11 mouse cellular contexts compared by ENCODE assay signal in the genomic region with DNA sequence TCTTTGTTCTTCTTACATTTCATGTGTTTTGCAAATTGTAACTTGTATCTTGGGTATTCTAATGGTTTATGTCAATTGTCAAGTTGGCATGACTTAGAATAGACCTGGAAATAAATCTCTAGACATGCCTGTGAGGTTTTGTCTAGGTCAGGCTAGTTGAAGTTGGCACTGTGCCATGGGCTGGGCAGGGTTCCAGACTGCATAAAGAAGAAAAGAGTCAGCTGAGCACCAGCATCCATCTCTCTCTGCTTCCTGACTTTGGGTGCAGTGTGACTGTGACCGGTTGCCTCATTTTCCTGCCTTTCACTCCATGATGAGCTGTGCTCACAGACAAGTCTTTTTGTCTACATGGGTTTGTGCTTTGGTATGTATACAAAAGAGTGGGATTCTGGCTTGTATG.
DNase-seq lines count a peak whose midpoint lies in the region; ATAC-seq and TF ChIP-seq lines count a peak whose summit lies in the region.
"Had no signal": no experiment of that assay in that cellular context is flagged by ENCODE, and none has a peak within 500 bp of the region (broad histone marks: within the 10 kb centered on the region; RNA-seq: fewer than 3 reads in every experiment).

No protein-coding gene starts in this region.

- no peak overlapping the region for H3K9ac ChIP-seq in limb, embryonic 14.5 days (ENCODE audit: low read depth, low read length, severe bottlenecking)
- no peak overlapping the region for H3K9ac ChIP-seq in intestine, postnatal 0 days (ENCODE audit: low read depth, low read length)
- H3K9ac ChIP-seq: embryonic facial prominence, embryonic 13.5 days had no signal

- DNase-seq in cerebellum, postnatal 10 days: peak; percentile 84
- no peak for DNase-seq in cerebellum, adult 11 months
- DNase-seq in limb, embryonic 14.5 days (ENCODE audit: low spot score): peak; percentile 31
- DNase-seq in limb, embryonic 10.5 days (ENCODE audit: low spot score): no peak
- peak; percentile 7 for DNase-seq in NIH3T3 (ENCODE audit: low read depth)
- peak; percentile 80 for DNase-seq in kidney, postnatal 14 days
- DNase-seq: thymus, adult 18-20 months had no signal

- H3K4me2 ChIP-seq in limb, embryonic 14.5 days (replicated peaks; ENCODE audit: low read depth, low read length, severe bottlenecking): no peak overlapping the region
- no peak overlapping the region for H3K4me2 ChIP-seq in intestine, postnatal 0 days (replicated peaks; ENCODE audit: low read depth)
- H3K4me2 ChIP-seq: embryonic facial prominence, embryonic 13.5 days had no signal

- H3K27ac ChIP-seq in limb, embryonic 14.5 days (replicated peaks; ENCODE audit: low read depth, low read length): no peak overlapping the region
- H3K27ac ChIP-seq in limb, embryonic 10.5 days: no peak overlapping the region
- H3K27ac ChIP-seq in intestine, postnatal 0 days (ENCODE audit: low read depth, low read length): no peak overlapping the region
- H3K27ac ChIP-seq: embryonic facial prominence, embryonic 13.5 days had no signal

- no peak for ATAC-seq in limb, embryonic 14.5 days (ENCODE audit: low FRiP score, low read depth)
- no peak for ATAC-seq in megakaryocyte progenitor cell, adult 5-6 weeks (replicated peaks; ENCODE audit: poor library complexity)
- no peak for ATAC-seq in intestine, postnatal 0 days
- ATAC-seq: CD4-positive, CD25-positive, alpha-beta regulatory T cell, adult 4 months had no signal

- no peaks in the 10 kb centered on the region for H3K4me1 ChIP-seq in limb, embryonic 14.5 days (ENCODE audit: control insufficient read depth, insufficient read depth, low read length)
- H3K4me1 ChIP-seq in limb, embryonic 10.5 days: no peaks in the 10 kb centered on the region
- no peaks in the 10 kb centered on the region for H3K4me1 ChIP-seq in intestine, postnatal 0 days (replicated peaks; ENCODE audit: control insufficient read depth, insufficient read depth, low read length)
- H3K4me1 ChIP-seq: embryonic facial prominence, embryonic 13.5 days had no signal

- H3K27me3 ChIP-seq in limb, embryonic 14.5 days (ENCODE audit: control insufficient read depth, insufficient read depth, low read length): no peaks in the 10 kb centered on the region
- no peaks in the 10 kb centered on the region for H3K27me3 ChIP-seq in limb, embryonic 10.5 days (ENCODE audit: low read depth, poor library complexity, severe bottlenecking)
- no peaks in the 10 kb centered on the region for H3K27me3 ChIP-seq in intestine, postnatal 0 days (replicated peaks; ENCODE audit: control insufficient read depth, insufficient read depth, low read length)
- H3K27me3 ChIP-seq: embryonic facial prominence, embryonic 13.5 days had no signal

- TF ChIP-seq POLR2A in limb, embryonic 14.5 days (IDR thresholded peaks at IDR 0.05; ENCODE audit: borderline replicate concordance, extremely low read depth, insufficient read depth, insufficient read length): no peak

- WGBS in limb, embryonic 14.5 days: 73% methylated on average over 1 of the region's 1 CpGs
- WGBS in limb, embryonic 10.5 days: 93% methylated on average over 1 of the region's 1 CpGs
- WGBS in intestine, postnatal 0 days: 36% methylated on average over 1 of the region's 1 CpGs

- H3K4me3 ChIP-seq in limb, embryonic 14.5 days (replicated peaks; ENCODE audit: low read length): no peak overlapping the region
- no peak overlapping the region for H3K4me3 ChIP-seq in limb, embryonic 10.5 days
- no peak overlapping the region for H3K4me3 ChIP-seq in intestine, postnatal 0 days (ENCODE audit: low read depth, low read length)
- H3K4me3 ChIP-seq: embryonic facial prominence, embryonic 13.5 days had no signal

- no peaks in the 10 kb centered on the region for H3K9me3 ChIP-seq in limb, embryonic 14.5 days (ENCODE audit: control insufficient read depth, low read length)
- H3K9me3 ChIP-seq in limb, embryonic 10.5 days (replicated peaks): no peaks in the 10 kb centered on the region
- no peaks in the 10 kb centered on the region for H3K9me3 ChIP-seq in intestine, postnatal 0 days (ENCODE audit: control insufficient read depth)
- H3K9me3 ChIP-seq: embryonic facial prominence, embryonic 13.5 days had no signal

- no peaks in the 10 kb centered on the region for H3K36me3 ChIP-seq in limb, embryonic 14.5 days (ENCODE audit: control insufficient read depth, insufficient read depth, low read length)
- no peaks in the 10 kb centered on the region for H3K36me3 ChIP-seq in limb, embryonic 10.5 days
- H3K36me3 ChIP-seq in intestine, postnatal 0 days (ENCODE audit: control insufficient read depth, insufficient read depth): no peaks in the 10 kb centered on the region
- H3K36me3 ChIP-seq: embryonic facial prominence, embryonic 13.5 days had no signal

- no peak for TF ChIP-seq CTCF in intestine, postnatal 0 days (IDR thresholded peaks at IDR 0.05; ENCODE audit: low read depth)

Comparison
In these comparisons a context has a peak if more than half of its experiments do, and no peak if none do; other contexts are left out.
1. DNase-seq: peak in cerebellum, postnatal 10 days (2 of 2), limb, embryonic 14.5 days (single experiment), NIH3T3 (single experiment) and kidney, postnatal 14 days (single experiment); none in cerebellum, adult 11 months (single experiment) and limb, embryonic 10.5 days (single experiment).